Mouse (Mus musculus) G1E-ER4 (cell line): ENCODE results near the gene Rab3b. TPM values are rescaled to one million over a fixed set of nuclear protein-coding genes. Genes with fewer than 3 reads are reported as not detected.

Source experiments
- GATA1 ChIP-seq: IDR thresholded peaks from one replicate; pipeline ENCODE4 v1.8.0; 2012; ENCODE audit warnings: low read length, inconsistent platforms
- polyA plus RNA-seq: library from polyadenylated mRNA; stranded (reverse); fragments of >175 nt; gene quantifications from 2 replicates; pipeline ENCODE4 v1.2.3, GENCODE M21; 2012

Rab3b gene
- polyA plus RNA-seq = not detected in 2 replicates

DNA sequence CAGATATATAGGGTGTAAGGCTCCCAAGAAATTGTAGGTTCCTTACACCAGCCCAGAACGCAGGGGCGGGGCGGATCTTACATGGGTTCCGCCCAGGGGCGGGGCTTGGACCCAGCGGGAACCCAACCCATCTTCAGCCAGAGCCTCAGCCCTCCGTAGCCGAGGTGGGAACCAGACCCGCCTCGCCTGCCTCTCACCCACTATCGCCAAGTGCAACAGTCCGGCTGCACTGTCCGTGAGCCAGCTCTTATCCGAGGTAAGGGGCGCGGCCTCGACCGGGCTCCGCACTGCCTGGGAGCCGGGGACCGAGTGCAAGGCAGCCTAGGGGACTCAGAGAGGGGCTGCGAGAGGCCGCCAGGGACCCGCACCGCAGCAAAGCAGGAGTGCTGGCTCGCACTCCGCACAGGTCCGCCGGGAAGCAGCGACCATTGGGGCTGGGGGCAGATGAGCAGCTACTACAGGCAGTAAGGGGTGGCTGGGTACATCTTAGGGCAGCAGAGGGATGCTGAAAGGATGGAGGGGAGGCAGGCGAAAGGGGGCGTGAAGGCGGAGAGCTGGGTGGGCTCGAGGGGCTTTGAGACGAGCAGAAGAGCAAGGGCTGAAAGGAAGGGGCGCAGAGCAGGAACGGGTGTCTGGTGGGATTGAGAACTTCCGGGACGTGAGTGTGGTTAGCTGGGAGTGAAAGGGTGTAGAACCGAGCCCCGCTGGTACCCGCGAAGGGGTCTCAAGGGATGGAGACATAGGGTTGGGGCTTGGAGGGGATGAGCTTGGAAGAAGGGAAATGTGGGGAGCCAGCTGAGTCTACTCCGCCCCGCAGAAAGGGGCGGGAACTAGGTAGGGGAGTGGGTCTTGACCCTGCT is at the start of gene Rab3b:
Rab3b (plus strand) TSS at position 101 of the 860 bp plus-strand sequence.
- TF ChIP-seq GATA1 = no peak

DNA sequence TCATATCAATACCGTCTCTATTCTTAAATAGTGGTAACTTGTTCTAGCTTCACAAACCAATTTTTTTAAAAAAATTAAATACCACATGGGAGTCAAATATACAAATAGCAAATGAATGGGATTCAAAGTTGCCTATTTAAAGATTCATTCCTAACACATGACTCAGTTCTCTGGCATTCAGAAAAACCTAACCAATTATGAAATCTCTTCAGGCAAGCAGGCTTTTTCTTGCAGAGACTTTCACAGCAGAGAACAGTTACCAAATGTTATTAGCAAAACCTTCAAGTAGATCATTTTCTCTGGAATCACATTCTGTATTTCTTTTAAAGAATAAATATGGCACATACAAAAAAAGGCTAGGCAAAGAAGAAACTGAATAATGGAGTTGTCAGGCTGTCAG is 48.2 kb upstream of the Rab3b start:
- no peak for TF ChIP-seq GATA1

DNA sequence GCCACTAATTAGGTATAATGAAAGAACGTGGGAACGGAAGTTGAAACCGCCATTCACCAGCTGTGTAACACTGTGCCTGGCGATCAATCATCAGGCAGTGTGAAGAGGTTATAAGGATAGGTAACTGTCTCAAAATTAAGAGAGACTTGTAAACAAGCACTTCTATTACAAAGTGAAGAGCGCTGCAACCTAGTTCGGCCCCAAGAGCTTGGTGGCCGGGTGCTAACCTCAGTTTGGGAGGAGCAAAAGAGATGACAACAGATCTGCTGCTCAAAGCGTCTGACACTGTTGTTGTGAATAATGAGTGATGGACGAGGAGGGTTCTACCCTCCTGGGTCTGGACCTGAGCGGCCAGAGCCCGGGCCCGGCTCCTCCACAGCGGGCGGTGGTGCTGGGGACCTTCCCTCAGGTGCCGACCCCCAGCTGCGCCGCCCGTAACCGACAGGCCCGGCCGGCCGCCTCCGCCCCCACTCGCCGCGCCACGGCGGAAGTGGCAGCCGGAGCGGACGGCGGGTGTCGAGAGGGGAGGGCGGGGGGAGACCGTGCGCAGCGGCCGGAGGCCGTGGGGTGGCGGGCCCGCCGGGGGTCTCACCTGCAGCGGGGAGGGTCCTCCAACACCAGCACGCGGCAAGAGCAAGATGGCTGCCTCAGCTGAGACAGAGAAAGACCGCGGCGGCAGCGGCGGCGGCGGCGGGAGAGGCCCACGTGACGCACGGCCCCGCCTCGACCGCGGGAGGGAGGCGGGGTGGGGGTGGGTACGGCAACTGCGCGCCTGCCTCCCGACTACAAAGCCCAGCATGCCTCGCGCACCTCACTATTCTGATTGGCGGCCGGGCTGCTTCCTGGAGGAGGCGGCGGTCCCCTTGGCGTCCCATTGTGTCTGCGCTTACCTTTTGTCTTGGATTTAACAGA is 45.7 kb upstream of the Rab3b start, which contains the start of gene Btf3l4:
Btf3l4 (minus strand) TSS at position 699 of the 912 bp plus-strand sequence.
- TF ChIP-seq GATA1 = no peak

DNA sequence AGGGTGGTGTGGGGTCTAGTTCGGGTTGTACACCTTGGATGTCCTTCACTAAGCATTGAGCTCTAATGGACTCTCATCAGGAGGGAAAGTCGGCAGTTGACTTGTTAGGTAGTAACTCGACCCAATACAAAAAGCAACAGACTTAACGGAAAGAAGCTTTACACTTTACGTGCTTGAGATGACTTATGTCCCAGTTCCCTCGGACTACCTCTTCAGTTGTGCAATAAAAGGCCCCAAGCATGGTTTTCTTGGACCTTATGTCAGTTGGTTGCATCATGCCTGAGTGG is 45.1 kb upstream of the Rab3b start:
- TF ChIP-seq GATA1 = no peak

DNA sequence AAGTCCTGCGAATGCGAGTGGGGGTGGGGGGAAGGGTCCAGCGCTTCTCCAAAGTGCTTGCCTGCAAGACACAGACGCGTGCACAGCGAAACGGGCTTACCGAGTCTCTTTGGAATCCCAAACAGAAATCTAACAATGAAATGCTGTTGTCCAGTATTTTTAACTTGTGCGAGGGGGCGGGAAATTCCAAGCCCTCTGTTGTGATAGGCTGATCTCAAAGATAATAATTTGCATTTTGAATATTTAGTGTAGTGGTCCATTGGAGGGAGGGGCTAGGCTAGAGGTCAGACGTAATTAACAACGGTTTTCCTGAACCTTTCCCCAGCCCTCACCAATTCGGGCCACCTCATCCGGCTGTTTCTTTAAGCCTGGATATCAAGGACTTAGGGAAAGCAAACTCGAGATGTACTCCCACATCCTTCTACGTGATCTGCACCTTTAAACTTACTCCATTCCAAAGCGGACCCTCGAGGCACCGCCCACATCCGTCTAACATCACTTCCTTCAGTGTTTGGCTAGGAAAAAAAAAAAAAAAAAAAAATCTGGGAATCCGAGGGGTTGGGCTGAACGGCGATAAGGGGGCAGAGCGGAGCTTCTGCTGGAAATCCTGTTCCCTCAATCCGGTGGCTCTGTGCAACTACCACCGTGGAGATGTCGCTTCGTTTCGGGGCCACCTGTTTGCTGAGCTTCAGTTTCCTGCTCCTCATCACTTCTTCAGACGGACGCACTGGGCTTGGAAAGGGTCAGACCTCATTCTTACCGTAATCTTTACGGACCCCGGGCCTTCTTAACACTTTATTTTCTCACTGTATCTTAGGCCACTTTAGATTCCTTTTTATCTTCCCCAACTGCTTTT is 44.5 kb upstream of the Rab3b start, which contains the start of gene Txndc12:
Txndc12 (plus strand) TSS at position 487 of the 856 bp plus-strand sequence.
- no peak for TF ChIP-seq GATA1

DNA sequence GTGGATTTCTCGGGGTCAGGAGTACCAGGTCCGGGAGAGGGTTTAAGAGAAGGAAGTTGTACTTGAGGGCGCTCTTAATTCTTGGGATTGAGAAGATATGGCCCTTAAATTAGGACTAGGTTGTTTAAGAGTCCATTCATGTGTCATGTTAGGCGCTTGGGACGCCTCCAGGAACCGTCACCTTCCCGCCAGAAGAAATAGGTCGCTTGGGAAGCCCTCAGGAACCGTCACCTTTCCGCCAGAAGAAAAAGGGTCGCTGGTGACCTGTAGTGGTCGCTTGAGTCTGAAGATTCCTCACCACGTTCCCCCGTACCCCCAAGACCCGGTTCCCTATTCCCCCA is 43.9 kb upstream of the Rab3b start:
- TF ChIP-seq GATA1 = no peak

DNA sequence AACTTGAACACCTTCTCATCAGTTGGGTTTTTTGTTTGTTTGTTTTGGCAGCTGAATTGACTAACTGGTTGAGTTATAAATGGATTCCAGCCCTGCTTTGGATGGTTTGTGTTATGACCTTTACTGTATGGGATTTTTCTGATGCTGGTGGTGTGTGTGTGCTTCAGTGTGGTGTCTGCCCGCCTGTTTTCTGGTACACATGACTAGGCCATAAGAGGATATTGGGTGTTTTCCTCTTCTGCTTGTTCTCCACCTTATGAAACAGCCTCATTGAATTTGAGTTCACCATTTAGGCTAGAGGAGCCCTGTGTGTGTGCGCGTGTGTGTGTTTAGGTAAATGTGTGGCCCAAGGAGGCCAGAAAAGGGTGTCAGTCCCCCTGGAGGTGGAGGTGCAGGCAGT is 43.4 kb upstream of the Rab3b start:
- TF ChIP-seq GATA1 = no peak

DNA sequence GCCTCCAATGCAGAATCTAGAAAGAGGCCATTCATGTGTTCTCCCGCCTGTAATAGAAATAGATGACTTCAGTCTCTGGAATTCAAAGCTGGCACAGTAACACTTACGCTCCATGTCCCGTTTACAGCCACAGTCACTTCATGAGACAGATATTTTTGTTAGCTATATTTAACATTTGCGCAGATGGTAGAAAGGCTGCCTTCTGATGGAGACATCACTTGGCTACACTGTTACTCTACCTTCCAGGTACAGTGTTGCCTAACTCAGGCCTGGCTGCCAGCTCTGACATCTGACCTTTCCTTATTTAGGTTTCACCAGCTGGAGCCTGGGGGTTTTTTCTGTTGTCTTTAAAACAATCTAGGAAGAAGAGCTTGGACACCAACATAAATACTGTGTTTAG is 40.8 kb upstream of the Rab3b start:
- no peak for TF ChIP-seq GATA1

DNA sequence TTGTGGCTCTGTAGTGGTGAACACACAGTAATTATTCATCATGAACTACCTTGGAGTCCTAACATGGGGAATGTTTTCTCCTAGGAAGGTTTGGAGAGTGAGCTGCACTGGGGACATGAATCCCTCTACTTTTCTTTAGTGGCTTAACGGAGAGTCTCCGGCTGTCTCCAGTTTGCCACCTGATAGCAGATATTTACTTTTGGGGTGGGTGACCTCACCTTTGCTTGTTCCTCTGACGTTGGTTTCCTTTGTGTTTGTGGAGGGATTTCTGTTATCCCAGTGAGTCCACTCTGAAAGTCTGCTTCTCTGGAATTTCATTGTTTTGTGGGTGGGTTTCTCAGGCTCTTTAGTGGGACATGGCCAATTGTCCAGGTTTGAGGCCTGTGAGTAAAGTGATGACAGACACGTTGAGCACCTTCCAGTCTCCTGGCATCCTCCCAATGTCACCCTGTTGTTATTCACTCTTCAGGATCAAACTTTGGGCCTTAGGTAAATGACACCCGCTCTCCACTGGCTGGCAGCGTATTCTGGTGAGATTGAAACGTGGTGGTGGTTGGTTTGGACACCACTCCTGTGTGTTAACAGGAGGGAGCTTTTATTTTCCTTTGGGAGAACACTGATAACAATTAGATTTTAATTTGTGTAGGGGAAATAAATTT is 36.8 kb upstream of the Rab3b start:
- TF ChIP-seq GATA1 = no peak

DNA sequence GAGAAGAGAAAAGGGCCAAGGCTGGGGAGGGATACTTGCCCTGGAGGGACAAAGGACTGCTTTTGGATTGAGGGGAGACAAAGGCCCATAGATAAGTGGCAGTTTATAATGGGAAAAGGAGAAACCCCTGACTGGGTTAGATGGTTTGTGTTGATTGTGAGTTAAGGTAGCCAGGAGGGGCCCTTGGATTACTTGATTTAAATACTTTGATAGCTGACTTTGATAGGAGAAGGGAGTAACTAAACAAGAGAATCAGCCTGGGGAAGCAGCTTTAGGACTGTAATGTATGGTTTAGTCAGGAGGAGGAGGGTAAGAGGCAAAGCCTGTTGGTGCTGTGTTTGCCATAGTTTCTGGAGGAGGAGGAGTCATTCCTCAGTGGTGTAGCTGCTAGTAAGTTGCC is 35.5 kb upstream of the Rab3b start:
- no peak for TF ChIP-seq GATA1

DNA sequence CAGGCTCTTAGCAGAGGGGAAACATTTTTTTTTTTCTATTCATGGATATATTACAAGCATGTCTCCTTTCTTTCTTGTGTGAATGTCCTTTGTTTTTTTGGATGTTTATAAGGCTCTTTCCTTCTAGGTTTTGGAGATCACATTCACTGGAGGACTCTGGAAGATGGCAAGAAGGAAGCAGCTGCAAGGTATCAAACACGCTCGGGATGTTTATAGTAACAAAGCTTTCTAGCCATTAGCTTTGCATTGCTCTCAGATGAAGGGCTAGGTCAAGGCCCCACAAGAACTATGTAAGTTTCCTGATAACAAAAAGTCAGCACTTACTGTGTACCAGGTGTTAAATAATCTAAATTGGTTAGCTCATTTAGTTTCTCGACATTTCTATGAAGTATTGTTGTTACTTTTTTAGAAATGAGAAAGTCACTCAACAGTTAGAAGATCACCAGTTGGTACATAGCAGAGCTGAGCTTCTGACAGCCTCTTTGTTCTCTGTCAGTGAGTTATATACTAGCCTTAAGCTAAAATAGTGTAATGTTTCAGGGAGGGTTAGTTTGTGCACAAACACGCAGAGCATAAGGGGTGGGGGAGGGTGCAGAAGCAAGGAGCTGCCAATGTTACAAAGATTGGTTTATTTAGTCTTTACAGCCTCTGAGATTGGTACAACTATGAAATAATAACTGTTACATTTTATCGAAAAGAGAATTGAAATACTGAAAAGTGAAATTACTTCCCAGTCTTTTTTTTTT is 32.9 kb upstream of the Rab3b start:
- no peak for TF ChIP-seq GATA1

DNA sequence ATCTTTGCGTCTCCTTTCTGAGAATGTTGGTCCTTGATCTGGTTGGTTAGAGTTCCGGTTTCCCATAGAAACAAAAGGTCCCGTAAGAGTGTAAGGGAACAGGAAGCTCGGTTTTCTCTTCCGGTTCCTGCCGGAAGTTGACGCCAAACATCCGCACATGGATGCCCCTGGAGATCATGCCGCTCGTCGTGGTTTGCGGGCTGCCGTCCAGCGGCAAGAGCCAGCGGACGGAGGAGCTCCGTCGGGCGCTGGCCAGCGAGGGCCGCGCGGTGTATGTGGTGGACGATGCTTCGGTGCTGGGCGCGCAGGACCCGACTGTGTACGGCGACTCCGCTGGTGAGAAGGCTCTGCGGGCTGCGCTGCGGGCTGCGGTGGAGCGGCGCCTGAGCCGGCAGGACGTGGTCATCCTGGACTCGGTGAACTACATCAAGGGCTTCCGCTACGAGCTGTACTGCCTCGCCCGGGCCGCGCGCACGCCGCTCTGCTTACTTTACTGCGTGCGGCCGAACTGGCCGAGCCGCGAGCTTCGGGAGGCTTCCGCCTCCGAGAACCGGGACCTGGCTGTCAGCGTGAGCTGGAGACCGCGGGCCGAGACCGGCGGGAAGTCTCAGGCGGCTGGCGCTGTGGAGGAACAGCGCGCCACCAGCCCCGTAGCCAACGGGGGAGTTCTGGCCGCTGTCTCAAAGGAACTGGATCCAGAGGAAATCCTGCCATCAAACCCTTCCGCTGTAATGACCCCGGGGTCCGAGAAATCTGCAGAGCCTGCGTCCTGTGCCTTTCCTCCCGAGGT is 31.0 kb upstream of the Rab3b start, which contains the start of gene Kti12:
Kti12 (plus strand) TSS at position 71 of the 790 bp plus-strand sequence.
- no peak for TF ChIP-seq GATA1

DNA sequence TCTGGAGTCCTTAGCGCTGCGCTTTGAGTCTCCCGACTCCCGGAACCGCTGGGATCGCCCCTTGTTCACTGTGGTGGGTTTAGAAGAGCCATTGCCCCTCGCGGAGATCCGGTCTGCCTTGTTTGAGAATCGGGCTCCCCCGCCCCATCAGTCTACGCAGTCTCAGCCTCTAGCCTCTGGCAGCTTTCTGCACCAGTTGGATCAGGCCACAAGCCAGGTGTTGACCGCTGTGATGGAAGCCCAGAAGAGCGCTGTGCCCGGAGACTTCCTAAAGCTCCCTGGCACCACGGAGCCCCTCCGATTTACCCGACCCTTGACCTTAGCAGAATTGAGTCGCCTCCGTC is 30.4 kb upstream of the Rab3b start, which contains the start of gene A730015C16Rik:
A730015C16Rik (minus strand) TSS at position 115 of the 344 bp plus-strand sequence.
- no peak for TF ChIP-seq GATA1
